Mouse (Mus musculus): ENCODE data around the gene Ccr9. TPM values are rescaled to one million over a fixed set of nuclear protein-coding genes. Genes with fewer than 3 reads are reported as not detected.
"Not testable (repeated sequence)": the region's sequence is repeated elsewhere in the genome, so short reads cannot be mapped to it uniquely, and the experiment has no call there.

The Ccr9 gene
- polyA plus RNA-seq, 1 experiment from 2014 or later, result 0.14 TPM

- Histone ChIP-seq H3K36me3 (replicated peaks; ENCODE audit: control insufficient read depth, insufficient read depth, low read depth, low read length) (no peaks in the 10 kb centered on the region), H3K4me3 (ENCODE audit: low read depth, low read length) (no peak overlapping the region), H3K27me3 (ENCODE audit: control insufficient read depth, insufficient read depth, low read length) (no peaks in the 10 kb centered on the region), H3K9ac (replicated peaks; ENCODE audit: low read length) (no peak overlapping the region), H3K27ac (replicated peaks; ENCODE audit: low read depth, low read length) (no peak overlapping the region), H3K9me3 (replicated peaks; ENCODE audit: control insufficient read depth, low read length) (no peaks in the 10 kb centered on the region), H3K4me2 (ENCODE audit: low read depth, low read length) (no peak overlapping the region), H3K4me1 (ENCODE audit: control insufficient read depth, insufficient read depth, low read length) (no peaks in the 10 kb centered on the region)
- ATAC-seq (replicated peaks; ENCODE audit: insufficient number of reproducible peaks, low FRiP score, low TSS enrichment, low read depth) (no peak), DNase-seq (ENCODE audit: low spot score) (no peak)
- WGBS, result 71% methylated on average over 2 of the region's 2 CpGs
Measured at GRCm38 (mm10) chr9:123722737-123723493, 44.7 kb downstream of the Ccr9 start.

GRCm38 (mm10) chr9:123731271-123731670 lies 53.0 kb downstream of the Ccr9 start:
- no peaks in the 10 kb centered on the region for H3K27me3 ChIP-seq (ENCODE audit: control insufficient read depth, insufficient read depth, low read length)
- no peak for DNase-seq (ENCODE audit: low spot score)
- no peak overlapping the region for H3K4me3 ChIP-seq (ENCODE audit: low read depth, low read length)
- no peaks in the 10 kb centered on the region for H3K9me3 ChIP-seq (replicated peaks; ENCODE audit: control insufficient read depth, low read length)
- no peak overlapping the region for H3K4me2 ChIP-seq (ENCODE audit: low read depth, low read length)
- 66% methylated on average over 3 of the region's 3 CpGs for WGBS
- H3K9ac ChIP-seq (replicated peaks; ENCODE audit: low read length), result no peak overlapping the region
- no peaks in the 10 kb centered on the region for H3K4me1 ChIP-seq (ENCODE audit: control insufficient read depth, insufficient read depth, low read length)
- no peak overlapping the region for H3K27ac ChIP-seq (replicated peaks; ENCODE audit: low read depth, low read length)
- ATAC-seq (replicated peaks; ENCODE audit: insufficient number of reproducible peaks, low FRiP score, low TSS enrichment, low read depth), result no peak
- no peaks in the 10 kb centered on the region for H3K36me3 ChIP-seq (replicated peaks; ENCODE audit: control insufficient read depth, insufficient read depth, low read depth, low read length)

GRCm38 (mm10) chr9:123734133-123734532 lies 55.9 kb downstream of the Ccr9 start:
- DNase-seq (ENCODE audit: low spot score) (no peak), ATAC-seq (replicated peaks; ENCODE audit: insufficient number of reproducible peaks, low FRiP score, low TSS enrichment, low read depth) (no peak)
- no peaks in the 10 kb centered on the region for H3K4me1 ChIP-seq (ENCODE audit: control insufficient read depth, insufficient read depth, low read length)
- H3K27me3 ChIP-seq (ENCODE audit: control insufficient read depth, insufficient read depth, low read length), result no peaks in the 10 kb centered on the region
- H3K9ac ChIP-seq (replicated peaks; ENCODE audit: low read length), result no peak overlapping the region
- no peak overlapping the region for H3K27ac ChIP-seq (replicated peaks; ENCODE audit: low read depth, low read length)
- H3K4me3 ChIP-seq (ENCODE audit: low read depth, low read length), result no peak overlapping the region
- H3K9me3 ChIP-seq (replicated peaks; ENCODE audit: control insufficient read depth, low read length), result no peaks in the 10 kb centered on the region
- 59% methylated on average over 3 of the region's 3 CpGs for WGBS
- no peaks in the 10 kb centered on the region for H3K36me3 ChIP-seq (replicated peaks; ENCODE audit: control insufficient read depth, insufficient read depth, low read depth, low read length)
- no peak overlapping the region for H3K4me2 ChIP-seq (ENCODE audit: low read depth, low read length)

- H3K9me3 ChIP-seq (replicated peaks; ENCODE audit: control insufficient read depth, low read length), result no peaks in the 10 kb centered on the region
- H3K27ac ChIP-seq (replicated peaks; ENCODE audit: low read depth, low read length), result no peak overlapping the region
- no peak overlapping the region for H3K4me3 ChIP-seq (ENCODE audit: low read depth, low read length)
- no peaks in the 10 kb centered on the region for H3K36me3 ChIP-seq (replicated peaks; ENCODE audit: control insufficient read depth, insufficient read depth, low read depth, low read length)
- H3K27me3 ChIP-seq (ENCODE audit: control insufficient read depth, insufficient read depth, low read length), result no peaks in the 10 kb centered on the region
- no peaks in the 10 kb centered on the region for H3K4me1 ChIP-seq (ENCODE audit: control insufficient read depth, insufficient read depth, low read length)
- no peak overlapping the region for H3K9ac ChIP-seq (replicated peaks; ENCODE audit: low read length)
- ATAC-seq (replicated peaks; ENCODE audit: insufficient number of reproducible peaks, low FRiP score, low TSS enrichment, low read depth) (no peak), DNase-seq (ENCODE audit: low spot score) (no peak)
- H3K4me2 ChIP-seq (ENCODE audit: low read depth, low read length), result no peak overlapping the region
- WGBS, result 84% methylated on average over 4 of the region's 4 CpGs
Measured at GRCm38 (mm10) chr9:123740799-123741198, 62.6 kb downstream of the Ccr9 start.

- not testable (repeated sequence) for H3K27ac ChIP-seq (replicated peaks; ENCODE audit: low read depth, low read length); H3K36me3 ChIP-seq (replicated peaks; ENCODE audit: control insufficient read depth, insufficient read depth, low read depth, low read length); H3K4me3 ChIP-seq (ENCODE audit: low read depth, low read length); H3K4me2 ChIP-seq (ENCODE audit: low read depth, low read length); H3K9me3 ChIP-seq (replicated peaks; ENCODE audit: control insufficient read depth, low read length); H3K27me3 ChIP-seq (ENCODE audit: control insufficient read depth, insufficient read depth, low read length); DNase-seq (ENCODE audit: low spot score); ATAC-seq (replicated peaks; ENCODE audit: insufficient number of reproducible peaks, low FRiP score, low TSS enrichment, low read depth); H3K4me1 ChIP-seq (ENCODE audit: control insufficient read depth, insufficient read depth, low read length); H3K9ac ChIP-seq (replicated peaks; ENCODE audit: low read length)
- WGBS, result 92% methylated on average over 7 of the region's 8 CpGs
Measured at GRCm38 (mm10) chr9:123749687-123750086, 71.4 kb downstream of the Ccr9 start.

GRCm38 (mm10) chr9:123754333-123754732 lies 76.1 kb downstream of the Ccr9 start:
- no peaks in the 10 kb centered on the region for H3K27me3 ChIP-seq (ENCODE audit: control insufficient read depth, insufficient read depth, low read length)
- H3K36me3 ChIP-seq (replicated peaks; ENCODE audit: control insufficient read depth, insufficient read depth, low read depth, low read length), result no peaks in the 10 kb centered on the region
- no peaks in the 10 kb centered on the region for H3K4me1 ChIP-seq (ENCODE audit: control insufficient read depth, insufficient read depth, low read length)
- ATAC-seq (replicated peaks; ENCODE audit: insufficient number of reproducible peaks, low FRiP score, low TSS enrichment, low read depth) (no peak), DNase-seq (ENCODE audit: low spot score) (no peak)
- 94% methylated on average over 4 of the region's 4 CpGs for WGBS
- no peaks in the 10 kb centered on the region for H3K9me3 ChIP-seq (replicated peaks; ENCODE audit: control insufficient read depth, low read length)
- no peak overlapping the region for H3K4me2 ChIP-seq (ENCODE audit: low read depth, low read length)
- H3K27ac ChIP-seq (replicated peaks; ENCODE audit: low read depth, low read length), result no peak overlapping the region
- H3K9ac ChIP-seq (replicated peaks; ENCODE audit: low read length), result no peak overlapping the region
- H3K4me3 ChIP-seq (ENCODE audit: low read depth, low read length), result no peak overlapping the region

GRCm38 (mm10) chr9:123756752-123757151 lies 78.5 kb downstream of the Ccr9 start:
- no peaks in the 10 kb centered on the region for H3K4me1 ChIP-seq (ENCODE audit: control insufficient read depth, insufficient read depth, low read length)
- no peak for ATAC-seq (replicated peaks; ENCODE audit: insufficient number of reproducible peaks, low FRiP score, low TSS enrichment, low read depth)
- H3K9ac ChIP-seq (replicated peaks; ENCODE audit: low read length), result no peak overlapping the region
- no peaks in the 10 kb centered on the region for H3K9me3 ChIP-seq (replicated peaks; ENCODE audit: control insufficient read depth, low read length)
- H3K27ac ChIP-seq (replicated peaks; ENCODE audit: low read depth, low read length), result no peak overlapping the region
- no peaks in the 10 kb centered on the region for H3K27me3 ChIP-seq (ENCODE audit: control insufficient read depth, insufficient read depth, low read length)
- no peak for DNase-seq (ENCODE audit: low spot score)
- 83% methylated on average over 3 of the region's 3 CpGs for WGBS
- no peak overlapping the region for H3K4me2 ChIP-seq (ENCODE audit: low read depth, low read length)
- H3K4me3 ChIP-seq (ENCODE audit: low read depth, low read length), result no peak overlapping the region
- no peaks in the 10 kb centered on the region for H3K36me3 ChIP-seq (replicated peaks; ENCODE audit: control insufficient read depth, insufficient read depth, low read depth, low read length)

GRCm38 (mm10) chr9:123757326-123757725 lies 79.1 kb downstream of the Ccr9 start:
- Histone ChIP-seq H3K27ac (replicated peaks; ENCODE audit: low read depth, low read length) (no peak overlapping the region), H3K36me3 (replicated peaks; ENCODE audit: control insufficient read depth, insufficient read depth, low read depth, low read length) (no peaks in the 10 kb centered on the region), H3K9ac (replicated peaks; ENCODE audit: low read length) (no peak overlapping the region), H3K9me3 (replicated peaks; ENCODE audit: control insufficient read depth, low read length) (no peaks in the 10 kb centered on the region), H3K4me3 (ENCODE audit: low read depth, low read length) (no peak overlapping the region), H3K27me3 (ENCODE audit: control insufficient read depth, insufficient read depth, low read length) (no peaks in the 10 kb centered on the region), H3K4me2 (ENCODE audit: low read depth, low read length) (no peak overlapping the region), H3K4me1 (ENCODE audit: control insufficient read depth, insufficient read depth, low read length) (no peaks in the 10 kb centered on the region)
- 56% methylated on average over 2 of the region's 2 CpGs for WGBS
- ATAC-seq (replicated peaks; ENCODE audit: insufficient number of reproducible peaks, low FRiP score, low TSS enrichment, low read depth), result no peak
- no peak for DNase-seq (ENCODE audit: low spot score)

Measured in embryonic facial prominence, embryonic 11.5 days (tissue).